Mouse (Mus musculus): ENCODE data around the gene Myo1d. TPM values are rescaled to one million over a fixed set of nuclear protein-coding genes. Genes with fewer than 3 reads are reported as not detected.

Gene Myo1d
- polyA plus RNA-seq, 1 experiment from 2014 or later = 50.1 TPM

GRCm38 (mm10) chr11:80696350-80696749 lies 83.5 kb downstream of the Myo1d start:
- H3K9ac ChIP-seq (ENCODE audit: low read length) = no peak overlapping the region
- ATAC-seq (replicated peaks; ENCODE audit: low FRiP score, low TSS enrichment, low read depth) (no peak), DNase-seq (ENCODE audit: low spot score) (peak; percentile 45)
- no peak overlapping the region for H3K27ac ChIP-seq (ENCODE audit: low read depth)
- no peaks in the 10 kb centered on the region for H3K27me3 ChIP-seq (replicated peaks; ENCODE audit: control insufficient read depth, insufficient read depth, low read length)
- no peaks in the 10 kb centered on the region for H3K36me3 ChIP-seq (ENCODE audit: control insufficient read depth, insufficient read depth, low read length)
- H3K9me3 ChIP-seq (ENCODE audit: control insufficient read depth, low read length) = no peaks in the 10 kb centered on the region
- H3K4me2 ChIP-seq (ENCODE audit: low read length) = no peak overlapping the region
- H3K4me3 ChIP-seq (ENCODE audit: low read depth, low read length) = no peak overlapping the region
- 4% methylated on average over 4 of the region's 4 CpGs for WGBS
- no peaks in the 10 kb centered on the region for H3K4me1 ChIP-seq (replicated peaks; ENCODE audit: control insufficient read depth, insufficient read depth, low read length)

- Histone ChIP-seq H3K9ac (ENCODE audit: low read length) (no peak overlapping the region), H3K27me3 (replicated peaks; ENCODE audit: control insufficient read depth, insufficient read depth, low read length) (no peaks in the 10 kb centered on the region), H3K4me2 (ENCODE audit: low read length) (no peak overlapping the region), H3K27ac (ENCODE audit: low read depth) (no peak overlapping the region), H3K9me3 (ENCODE audit: control insufficient read depth, low read length) (no peaks in the 10 kb centered on the region), H3K36me3 (ENCODE audit: control insufficient read depth, insufficient read depth, low read length) (no peaks in the 10 kb centered on the region), H3K4me3 (ENCODE audit: low read depth, low read length) (no peak overlapping the region), H3K4me1 (replicated peaks; ENCODE audit: control insufficient read depth, insufficient read depth, low read length) (no peaks in the 10 kb centered on the region)
- DNase-seq (ENCODE audit: low spot score) (no peak), ATAC-seq (replicated peaks; ENCODE audit: low FRiP score, low TSS enrichment, low read depth) (no peak)
- WGBS = 86% methylated on average over 5 of the region's 5 CpGs
Observed at GRCm38 (mm10) chr11:80684603-80685002, 95.2 kb downstream of the Myo1d start.

- H3K4me2 ChIP-seq (ENCODE audit: low read length) = no peak overlapping the region
- H3K9me3 ChIP-seq (ENCODE audit: control insufficient read depth, low read length) = no peaks in the 10 kb centered on the region
- no peak overlapping the region for H3K27ac ChIP-seq (ENCODE audit: low read depth)
- WGBS = 38% methylated on average over 3 of the region's 3 CpGs
- H3K27me3 ChIP-seq (replicated peaks; ENCODE audit: control insufficient read depth, insufficient read depth, low read length) = no peaks in the 10 kb centered on the region
- no peak overlapping the region for H3K9ac ChIP-seq (ENCODE audit: low read length)
- no peak overlapping the region for H3K4me3 ChIP-seq (ENCODE audit: low read depth, low read length)
- no peaks in the 10 kb centered on the region for H3K36me3 ChIP-seq (ENCODE audit: control insufficient read depth, insufficient read depth, low read length)
- no peaks in the 10 kb centered on the region for H3K4me1 ChIP-seq (replicated peaks; ENCODE audit: control insufficient read depth, insufficient read depth, low read length)
- ATAC-seq (replicated peaks; ENCODE audit: low FRiP score, low TSS enrichment, low read depth) (no peak), DNase-seq (ENCODE audit: low spot score) (no peak)
Observed at GRCm38 (mm10) chr11:80682745-80683144, 97.1 kb downstream of the Myo1d start.

- WGBS = 63% methylated on average over 7 of the region's 7 CpGs
- H3K36me3 ChIP-seq (ENCODE audit: control insufficient read depth, insufficient read depth, low read length) = 0 out of 2 replicates have a peak, but pooled peaks cover 5% of the 10 kb centered on the region
Observed at GRCm38 (mm10) chr11:80673013-80673412, 106.8 kb downstream of the Myo1d start.

GRCm38 (mm10) chr11:80670391-80670790 lies 109.4 kb downstream of the Myo1d start:
- no peak overlapping the region for H3K4me2 ChIP-seq (ENCODE audit: low read length)
- H3K36me3 ChIP-seq (ENCODE audit: control insufficient read depth, insufficient read depth, low read length) = 0 out of 2 replicates have a peak, but pooled peaks cover 7% of the 10 kb centered on the region
- DNase-seq (ENCODE audit: low spot score) (peak; percentile 40), ATAC-seq (replicated peaks; ENCODE audit: low FRiP score, low TSS enrichment, low read depth) (no peak)
- WGBS = 39% methylated on average over 1 of the region's 1 CpGs
- no peaks in the 10 kb centered on the region for H3K27me3 ChIP-seq (replicated peaks; ENCODE audit: control insufficient read depth, insufficient read depth, low read length)
- no peaks in the 10 kb centered on the region for H3K9me3 ChIP-seq (ENCODE audit: control insufficient read depth, low read length)
- H3K9ac ChIP-seq (ENCODE audit: low read length) = no peak overlapping the region
- no peak overlapping the region for H3K27ac ChIP-seq (ENCODE audit: low read depth)
- no peaks in the 10 kb centered on the region for H3K4me1 ChIP-seq (replicated peaks; ENCODE audit: control insufficient read depth, insufficient read depth, low read length)
- H3K4me3 ChIP-seq (ENCODE audit: low read depth, low read length) = no peak overlapping the region

More at GRCm38 (mm10) chr11:80673013-80673412, 106.8 kb downstream of the Myo1d start:
- Histone ChIP-seq H3K4me2 (ENCODE audit: low read length) (no peak overlapping the region), H3K4me1 (replicated peaks; ENCODE audit: control insufficient read depth, insufficient read depth, low read length) (no peaks in the 10 kb centered on the region), H3K27me3 (replicated peaks; ENCODE audit: control insufficient read depth, insufficient read depth, low read length) (no peaks in the 10 kb centered on the region), H3K27ac (ENCODE audit: low read depth) (no peak overlapping the region), H3K9ac (ENCODE audit: low read length) (no peak overlapping the region), H3K9me3 (ENCODE audit: control insufficient read depth, low read length) (no peaks in the 10 kb centered on the region), H3K4me3 (ENCODE audit: low read depth, low read length) (no peak overlapping the region)
- ATAC-seq (replicated peaks; ENCODE audit: low FRiP score, low TSS enrichment, low read depth) = no peak
- DNase-seq (ENCODE audit: low spot score) = peak; percentile 39

GRCm38 (mm10) chr11:80669934-80670333 lies 109.9 kb downstream of the Myo1d start:
- Histone ChIP-seq H3K4me2 (ENCODE audit: low read length) (no peak overlapping the region), H3K4me3 (ENCODE audit: low read depth, low read length) (no peak overlapping the region), H3K36me3 (ENCODE audit: control insufficient read depth, insufficient read depth, low read length) (0 out of 2 replicates have a peak, but pooled peaks cover 7% of the 10 kb centered on the region), H3K27ac (ENCODE audit: low read depth) (no peak overlapping the region), H3K27me3 (replicated peaks; ENCODE audit: control insufficient read depth, insufficient read depth, low read length) (no peaks in the 10 kb centered on the region), H3K9me3 (ENCODE audit: control insufficient read depth, low read length) (no peaks in the 10 kb centered on the region), H3K4me1 (replicated peaks; ENCODE audit: control insufficient read depth, insufficient read depth, low read length) (no peaks in the 10 kb centered on the region), H3K9ac (ENCODE audit: low read length) (no peak overlapping the region)
- ATAC-seq (replicated peaks; ENCODE audit: low FRiP score, low TSS enrichment, low read depth) (no peak), DNase-seq (ENCODE audit: low spot score) (peak; percentile 49)
- 68% methylated on average over 4 of the region's 4 CpGs for WGBS

- Histone ChIP-seq H3K36me3 (ENCODE audit: control insufficient read depth, insufficient read depth, low read length) (0 out of 2 replicates have a peak, but pooled peaks cover 2% of the 10 kb centered on the region), H3K27ac (ENCODE audit: low read depth) (no peak overlapping the region), H3K9me3 (ENCODE audit: control insufficient read depth, low read length) (no peaks in the 10 kb centered on the region), H3K9ac (ENCODE audit: low read length) (no peak overlapping the region), H3K4me1 (replicated peaks; ENCODE audit: control insufficient read depth, insufficient read depth, low read length) (no peaks in the 10 kb centered on the region), H3K4me2 (ENCODE audit: low read length) (no peak overlapping the region), H3K27me3 (replicated peaks; ENCODE audit: control insufficient read depth, insufficient read depth, low read length) (no peaks in the 10 kb centered on the region), H3K4me3 (ENCODE audit: low read depth, low read length) (no peak overlapping the region)
- no peak for ATAC-seq (replicated peaks; ENCODE audit: low FRiP score, low TSS enrichment, low read depth)
- WGBS = 91% methylated on average over 8 of the region's 8 CpGs
- no peak for DNase-seq (ENCODE audit: low spot score)
Observed at GRCm38 (mm10) chr11:80666211-80666610, 113.6 kb downstream of the Myo1d start.

- Histone ChIP-seq H3K9ac (ENCODE audit: low read length) (no peak overlapping the region), H3K27ac (ENCODE audit: low read depth) (no peak overlapping the region), H3K4me1 (replicated peaks; ENCODE audit: control insufficient read depth, insufficient read depth, low read length) (no peaks in the 10 kb centered on the region), H3K4me3 (ENCODE audit: low read depth, low read length) (no peak overlapping the region), H3K27me3 (replicated peaks; ENCODE audit: control insufficient read depth, insufficient read depth, low read length) (no peaks in the 10 kb centered on the region), H3K9me3 (ENCODE audit: control insufficient read depth, low read length) (no peaks in the 10 kb centered on the region), H3K36me3 (ENCODE audit: control insufficient read depth, insufficient read depth, low read length) (0 out of 2 replicates have a peak, but pooled peaks cover 2% of the 10 kb centered on the region), H3K4me2 (ENCODE audit: low read length) (no peak overlapping the region)
- WGBS = 84% methylated on average over 3 of the region's 3 CpGs
- DNase-seq (ENCODE audit: low spot score) (no peak), ATAC-seq (replicated peaks; ENCODE audit: low FRiP score, low TSS enrichment, low read depth) (no peak)
Observed at GRCm38 (mm10) chr11:80664261-80664660, 115.6 kb downstream of the Myo1d start.

GRCm38 (mm10) chr11:80645111-80645510 lies 134.7 kb downstream of the Myo1d start:
- Histone ChIP-seq H3K9ac (ENCODE audit: low read length) (no peak overlapping the region), H3K36me3 (ENCODE audit: control insufficient read depth, insufficient read depth, low read length) (no peaks in the 10 kb centered on the region), H3K4me2 (ENCODE audit: low read length) (no peak overlapping the region), H3K27ac (ENCODE audit: low read depth) (no peak overlapping the region), H3K9me3 (ENCODE audit: control insufficient read depth, low read length) (no peaks in the 10 kb centered on the region), H3K4me1 (replicated peaks; ENCODE audit: control insufficient read depth, insufficient read depth, low read length) (no peaks in the 10 kb centered on the region), H3K27me3 (replicated peaks; ENCODE audit: control insufficient read depth, insufficient read depth, low read length) (no peaks in the 10 kb centered on the region), H3K4me3 (ENCODE audit: low read depth, low read length) (no peak overlapping the region)
- no peak for DNase-seq (ENCODE audit: low spot score)
- 85% methylated on average over 5 of the region's 5 CpGs for WGBS
- ATAC-seq (replicated peaks; ENCODE audit: low FRiP score, low TSS enrichment, low read depth) = no peak

Measured in intestine, embryonic 14.5 days (tissue).